Mouse (Mus musculus): Measurements from ENCODE around the gene Nmnat3.

Nmnat3 gene

DNA sequence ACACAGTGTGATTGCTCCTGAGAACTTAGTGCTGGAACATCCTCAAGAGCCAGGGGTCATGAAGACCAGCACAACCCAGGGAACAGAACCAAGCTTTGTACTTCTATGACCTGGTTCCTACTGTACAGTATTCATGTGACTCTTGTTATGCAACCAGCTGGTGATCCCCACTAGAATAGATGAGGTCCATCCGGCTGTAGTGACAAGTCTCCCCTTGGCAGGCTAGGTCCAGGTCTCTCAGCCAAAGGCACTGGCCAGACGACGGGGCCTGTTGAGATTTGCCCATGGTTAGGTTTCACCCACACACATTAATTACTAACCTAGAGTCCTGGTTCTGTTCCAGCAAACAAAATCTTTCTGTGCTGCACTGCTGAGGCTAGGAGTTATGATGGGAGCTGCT, 131.1 kb downstream of the Nmnat3 start:
- no peak for DNase-seq (ENCODE audit: low read depth, low spot score)

DNA sequence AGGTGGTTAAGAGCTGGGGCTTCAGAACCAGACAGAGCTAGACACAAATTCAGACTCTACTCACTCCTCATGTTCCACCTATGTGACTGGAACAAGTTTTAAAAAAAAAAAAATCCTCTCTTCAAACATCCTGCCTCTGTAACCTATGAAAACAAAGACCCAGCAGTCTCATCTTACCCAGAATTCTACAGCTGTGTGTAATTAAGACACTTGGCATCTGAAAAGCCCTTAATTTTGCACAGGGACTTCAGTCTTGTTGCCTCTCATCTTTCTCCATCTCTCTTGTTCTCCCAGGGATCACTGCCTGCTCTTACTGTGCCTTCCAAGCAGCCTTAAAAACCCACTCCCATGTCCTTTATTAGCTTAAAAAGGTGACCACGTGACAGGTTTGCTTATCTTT, 133.4 kb downstream of the Nmnat3 start:
- DNase-seq (ENCODE audit: low read depth, low spot score) = no peak

DNA sequence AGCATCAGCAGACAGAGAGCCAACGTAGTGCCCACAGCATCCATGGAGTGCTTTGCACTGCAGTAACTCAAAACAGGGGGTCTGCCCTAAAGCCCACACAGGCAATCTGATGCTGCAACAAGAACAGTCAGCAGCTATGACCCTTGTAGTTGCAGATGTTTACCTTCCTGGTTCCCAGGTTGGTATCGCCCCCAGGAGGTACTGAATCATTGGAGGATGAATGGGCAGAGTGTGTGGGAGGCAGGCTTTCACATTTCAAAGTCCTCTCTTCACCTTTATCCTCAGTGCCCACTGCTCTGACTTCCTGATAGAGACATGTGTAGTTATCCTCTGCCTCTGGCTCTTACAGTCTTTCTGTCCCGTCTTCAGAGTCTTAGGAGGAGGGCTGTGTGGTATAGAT, 134.7 kb downstream of the Nmnat3 start:
- DNase-seq (ENCODE audit: low read depth, low spot score) = no peak

DNA sequence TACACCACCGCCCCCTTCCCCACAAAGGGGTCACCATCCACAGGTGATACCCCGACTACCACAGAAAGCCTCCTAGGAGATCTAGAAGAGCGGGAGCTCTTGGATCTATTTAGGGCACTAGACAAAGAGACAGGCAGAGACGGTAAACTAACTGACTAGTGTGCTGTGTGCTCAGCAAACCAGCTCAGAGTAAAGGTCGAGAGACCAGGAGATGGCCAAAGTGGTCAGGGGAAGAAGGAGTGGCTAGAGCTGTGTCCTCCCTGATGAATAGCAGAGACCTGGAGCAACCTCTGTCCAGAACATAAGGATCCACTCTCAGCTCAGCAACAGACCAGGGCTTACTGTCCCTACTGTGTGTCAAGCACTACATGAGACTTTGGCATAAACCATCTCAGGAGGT, 135.4 kb downstream of the Nmnat3 start, which contains the start of gene Rbp1:
Gene Rbp1 (plus strand): TSS at position 306 of the 400 bp plus-strand sequence.
- no peak for DNase-seq (ENCODE audit: low read depth, low spot score)

DNA sequence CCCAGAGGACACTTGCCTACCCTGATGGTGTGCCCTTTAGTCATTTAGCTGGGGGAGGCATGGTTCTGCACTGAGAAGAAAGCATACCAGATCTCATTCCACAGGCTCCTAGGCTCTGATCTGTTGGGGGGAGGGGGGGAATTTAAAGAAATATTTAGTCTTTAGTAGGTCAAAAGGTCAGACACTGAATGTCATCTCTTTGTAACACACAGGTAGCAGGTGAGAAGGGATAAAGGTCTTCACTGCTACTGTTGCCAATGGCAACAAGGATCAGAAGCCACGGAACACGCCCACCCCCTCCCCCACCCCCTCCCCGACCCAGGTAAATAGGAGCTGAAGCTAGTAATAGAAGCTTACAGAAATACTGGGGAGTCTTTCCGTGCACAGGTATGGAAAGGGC, 136.5 kb downstream of the Nmnat3 start:
- DNase-seq (ENCODE audit: low read depth, low spot score) = no peak

DNA sequence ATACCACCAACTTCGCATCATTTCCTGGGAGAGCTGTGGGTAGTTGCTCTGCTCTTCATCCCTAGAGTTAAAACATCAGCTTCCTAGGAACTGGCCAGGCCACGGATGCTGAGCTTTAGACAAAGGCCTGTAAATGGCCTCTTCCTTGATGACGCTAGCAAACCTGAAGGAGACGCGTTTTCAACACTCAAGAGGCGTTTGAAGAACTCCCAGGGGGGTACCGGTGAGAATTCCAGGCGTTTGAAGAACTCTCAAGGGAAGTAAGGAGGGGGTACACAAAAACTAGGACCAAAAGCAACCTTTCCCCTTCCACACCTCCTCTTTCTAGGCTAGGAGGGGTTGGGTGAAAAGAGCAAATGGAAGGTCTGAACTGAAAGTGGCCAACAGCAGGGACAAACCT, 137.1 kb downstream of the Nmnat3 start:
- no peak for DNase-seq (ENCODE audit: low read depth, low spot score)

DNA sequence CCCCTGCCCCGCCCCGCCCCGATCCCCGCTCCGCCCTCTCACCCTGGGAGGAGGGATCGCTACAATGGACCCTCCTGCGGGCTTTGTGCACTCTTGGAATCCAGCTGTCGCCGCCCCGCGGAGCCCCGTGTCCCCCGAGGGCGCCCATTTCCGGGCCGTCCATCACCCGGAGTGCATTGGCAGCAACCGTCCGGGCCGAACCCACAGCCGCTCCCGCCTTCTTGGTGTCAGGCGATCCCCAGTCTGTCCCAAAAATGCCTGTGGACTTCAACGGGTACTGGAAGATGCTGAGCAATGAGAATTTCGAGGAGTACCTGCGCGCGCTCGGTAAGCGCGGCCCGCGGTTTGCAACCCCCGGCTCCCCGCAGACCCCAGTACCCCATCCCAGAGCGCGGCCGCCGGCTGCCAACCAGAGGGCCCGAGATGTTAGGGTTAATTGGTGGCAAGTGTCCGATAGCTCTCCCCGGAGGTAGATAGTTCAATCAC, 137.5 kb downstream of the Nmnat3 start:
- no peak for DNase-seq (ENCODE audit: low read depth, low spot score)

DNA sequence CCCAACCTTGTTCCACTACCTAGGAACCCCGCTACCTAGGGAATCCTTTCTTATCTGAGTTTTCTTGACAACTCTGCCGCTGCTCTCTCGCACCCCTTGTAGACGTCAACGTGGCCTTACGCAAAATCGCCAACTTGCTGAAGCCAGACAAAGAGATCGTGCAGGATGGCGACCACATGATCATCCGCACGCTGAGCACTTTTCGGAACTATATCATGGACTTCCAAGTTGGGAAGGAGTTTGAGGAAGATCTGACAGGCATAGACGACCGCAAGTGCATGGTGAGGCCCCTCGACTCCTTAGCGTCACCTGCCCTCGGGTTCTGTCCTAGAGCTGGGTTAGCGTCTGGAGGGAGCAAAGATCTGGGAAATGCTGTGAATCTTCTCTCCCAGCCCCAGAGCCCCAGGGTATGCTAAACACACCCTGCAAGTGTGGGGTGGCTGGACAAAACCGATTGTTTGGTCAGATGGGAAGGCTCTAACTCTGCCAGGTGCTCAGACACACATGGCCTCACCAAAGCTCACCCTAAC, 138.2 kb downstream of the Nmnat3 start:
- DNase-seq (ENCODE audit: low read depth, low spot score) = no peak

DNA sequence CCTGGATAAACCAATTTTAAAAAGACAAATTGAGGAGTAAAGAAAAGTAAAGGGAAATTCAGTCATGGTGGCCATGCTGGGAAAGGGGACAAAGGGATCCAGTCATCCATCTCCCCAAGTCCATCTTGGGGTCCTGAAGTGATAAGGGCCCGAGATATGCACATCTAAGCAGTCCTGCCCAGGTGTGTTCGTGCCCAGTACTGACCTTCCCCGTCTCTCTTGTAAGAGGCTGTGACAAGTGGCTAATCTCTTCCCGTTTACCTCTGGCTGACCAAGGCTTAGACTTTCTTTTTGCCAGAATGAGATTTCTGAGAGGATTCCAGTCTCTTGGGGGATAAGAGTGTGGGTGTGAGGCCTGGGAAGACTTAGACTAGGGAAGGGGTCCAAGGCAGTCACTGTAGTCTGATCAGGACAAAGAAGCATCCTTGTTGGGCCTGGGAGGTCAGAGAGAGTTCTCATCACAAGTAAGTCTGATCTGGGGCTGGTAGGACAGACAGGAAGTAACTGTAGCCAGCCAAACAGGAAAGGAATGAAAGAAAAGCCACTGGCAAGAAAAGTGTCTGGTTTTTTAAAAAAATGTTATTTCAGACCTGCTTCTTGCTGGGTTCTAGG, 140.8 kb downstream of the Nmnat3 start:
- no peak for DNase-seq (ENCODE audit: low read depth, low spot score)

DNA sequence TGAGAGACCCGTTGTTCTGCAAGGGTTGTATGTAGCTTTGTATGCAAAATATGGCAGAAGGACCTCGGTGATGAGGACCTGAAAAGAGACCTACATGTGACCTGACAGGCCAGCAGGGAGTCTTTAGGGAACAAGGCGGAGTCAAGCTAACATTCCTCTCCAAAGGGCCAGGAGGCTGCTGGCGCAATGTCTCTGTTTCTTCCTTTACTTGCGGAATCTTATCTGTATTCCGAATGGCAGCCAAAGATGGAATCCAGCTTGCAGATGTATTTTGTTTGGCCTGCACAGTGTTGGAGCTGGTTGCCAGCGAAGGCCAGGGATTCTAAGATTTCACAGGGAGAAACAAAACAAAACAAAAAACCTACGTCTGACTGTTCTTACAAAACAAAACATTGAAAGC, 141.5 kb downstream of the Nmnat3 start:
- no peak for DNase-seq (ENCODE audit: low read depth, low spot score)

DNA sequence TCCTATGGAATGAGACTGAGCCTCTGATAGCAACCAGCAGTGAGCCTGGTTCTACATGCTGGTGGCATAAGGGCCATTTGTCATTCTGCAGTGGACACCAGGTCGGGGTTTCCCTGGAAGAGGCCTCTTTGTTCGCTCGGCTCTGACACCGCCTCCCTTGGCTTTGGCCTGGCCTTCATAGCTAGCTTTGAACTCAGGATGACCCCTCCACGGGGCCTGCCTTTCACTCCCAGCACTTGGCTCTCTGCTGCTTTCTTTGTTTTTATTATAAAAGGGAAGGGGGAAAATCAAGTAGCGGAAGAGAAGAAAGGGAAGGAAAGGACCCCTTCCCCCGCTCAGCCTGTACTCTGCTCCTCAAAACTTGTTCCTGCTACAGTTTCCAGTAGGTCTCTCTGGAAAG, 142.6 kb downstream of the Nmnat3 start:
- DNase-seq (ENCODE audit: low read depth, low spot score) = no peak

DNA sequence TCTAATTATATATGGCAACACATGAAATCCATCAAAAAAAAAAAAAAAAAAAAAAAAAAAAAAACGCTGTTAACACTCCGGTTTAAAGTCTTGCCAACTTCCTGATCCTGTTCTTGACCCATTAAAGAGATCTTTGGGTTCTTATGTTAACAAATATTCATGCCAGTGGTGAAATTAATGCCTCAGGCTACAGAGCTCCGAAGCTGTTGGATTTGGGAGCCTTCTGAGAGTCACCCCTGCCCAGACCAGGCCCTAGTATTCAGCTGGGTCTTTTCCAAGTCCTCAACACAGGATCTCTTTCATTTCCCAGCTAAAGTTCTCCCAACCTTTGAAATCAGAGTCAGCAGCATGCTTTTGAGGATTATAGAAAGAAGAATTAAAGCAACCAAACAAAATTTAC, 143.3 kb downstream of the Nmnat3 start:
- DNase-seq (ENCODE audit: low read depth, low spot score) = no peak

DNA sequence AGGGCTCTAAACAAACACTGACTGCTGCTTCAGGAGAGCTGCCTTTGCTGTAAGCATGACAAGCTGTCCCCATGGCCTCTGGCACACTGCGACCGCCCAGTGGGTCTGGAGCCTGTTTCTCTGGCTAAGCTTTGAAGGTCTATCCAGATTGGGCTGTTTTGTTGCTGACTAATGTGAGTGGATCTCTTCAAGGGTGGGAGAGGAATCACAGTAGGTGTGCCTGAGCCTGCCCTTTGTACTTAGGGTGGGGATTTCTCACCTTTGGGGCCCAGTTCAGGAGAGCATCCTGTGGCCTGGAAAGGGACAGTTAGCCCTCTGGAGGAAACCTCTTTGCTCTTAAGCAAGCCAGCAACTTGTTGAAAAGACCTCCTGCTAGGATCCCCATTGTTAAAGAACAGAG, 145.8 kb downstream of the Nmnat3 start:
- DNase-seq (ENCODE audit: low read depth, low spot score) = no peak

DNA sequence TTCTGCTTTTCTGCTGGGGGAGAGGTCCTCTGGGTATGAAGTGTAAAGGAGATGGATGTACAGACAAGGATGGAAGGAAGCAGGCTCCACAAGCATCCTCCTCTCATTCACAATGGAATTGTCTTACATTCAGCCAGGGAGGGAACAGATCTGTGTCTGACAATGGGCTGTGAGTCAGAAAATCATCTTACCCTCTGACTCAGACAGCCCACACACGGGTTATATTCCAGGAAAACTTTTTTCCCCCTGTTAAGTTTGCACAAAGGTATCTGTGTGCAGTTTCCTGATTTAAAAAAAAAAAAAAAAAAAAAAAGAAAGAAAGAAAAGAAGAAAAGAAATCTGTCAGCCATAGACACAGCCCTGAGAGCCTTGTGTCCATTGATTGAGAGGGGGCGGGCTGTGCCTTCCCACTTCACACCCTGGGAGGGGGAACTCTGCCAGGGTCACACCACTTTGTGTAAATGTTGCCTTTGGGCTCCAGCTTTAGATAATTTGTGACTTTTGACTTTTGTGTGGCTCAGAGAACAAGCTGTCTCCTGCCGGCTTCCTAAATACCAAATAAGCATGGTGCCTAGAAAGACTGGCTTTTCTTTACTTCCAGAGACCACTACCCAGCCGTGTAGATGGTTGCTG, 146.8 kb downstream of the Nmnat3 start:
- DNase-seq (ENCODE audit: low read depth, low spot score) = no peak

DNA sequence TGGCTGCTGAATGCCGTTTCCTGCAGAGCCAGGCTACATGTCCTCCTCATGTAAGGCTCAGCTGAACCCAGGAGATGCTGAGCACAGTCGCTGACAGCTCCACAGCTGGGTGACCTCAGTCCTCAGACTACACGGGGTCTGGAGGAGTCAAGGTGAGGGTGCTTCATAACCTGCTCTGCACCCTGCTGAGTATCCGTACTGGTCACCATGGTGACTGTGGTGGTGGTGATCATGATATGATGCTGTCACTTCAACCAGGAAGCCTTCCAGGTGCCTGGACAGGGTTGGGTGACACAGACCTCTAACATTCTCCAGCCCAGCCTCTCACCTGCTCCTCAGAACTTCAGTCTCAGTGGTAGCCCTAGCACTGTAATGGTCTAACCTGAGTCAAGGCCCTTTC, 150.6 kb downstream of the Nmnat3 start:
- no peak for DNase-seq (ENCODE audit: low read depth, low spot score)

DNA sequence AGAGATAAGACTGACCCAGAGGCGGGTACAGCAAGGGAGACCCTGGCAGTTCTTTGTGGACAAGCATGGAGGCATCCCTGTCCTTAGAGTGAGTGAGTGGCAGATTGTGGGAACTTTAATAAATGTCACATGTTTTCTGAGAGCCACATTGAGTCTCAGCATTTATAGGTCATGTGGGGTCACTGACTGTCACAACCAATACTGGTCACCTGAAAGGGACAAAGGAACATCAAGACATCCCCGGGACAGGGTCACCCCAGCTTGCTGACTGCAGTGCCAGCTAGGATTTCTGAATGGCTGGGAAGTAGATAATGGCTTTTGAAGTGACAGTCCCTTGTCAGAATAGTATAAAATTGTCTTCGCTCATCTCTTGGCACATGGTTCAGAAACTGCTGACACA, 151.9 kb downstream of the Nmnat3 start:
- no peak for DNase-seq (ENCODE audit: low read depth, low spot score)

DNA sequence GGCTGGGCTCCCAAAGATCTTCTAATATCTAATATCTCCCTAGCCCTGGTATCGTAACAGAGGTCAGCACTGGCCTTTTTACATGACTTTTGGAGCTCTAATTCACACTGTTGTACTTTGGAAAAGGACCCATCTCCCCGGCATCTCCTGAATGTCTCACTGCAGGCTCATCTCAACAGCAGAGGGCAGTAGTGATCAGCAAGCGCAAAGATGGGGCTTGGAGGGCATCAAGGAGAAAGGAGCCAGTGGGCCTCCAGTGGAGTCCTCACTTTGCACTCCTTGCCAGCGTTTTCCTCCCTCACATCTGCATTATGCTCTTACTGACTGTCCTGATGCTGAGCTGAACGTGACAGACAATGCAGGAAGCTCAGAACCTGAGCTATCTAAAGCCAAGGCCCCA, 155.4 kb downstream of the Nmnat3 start:
- no peak for DNase-seq (ENCODE audit: low read depth, low spot score)

DNA sequence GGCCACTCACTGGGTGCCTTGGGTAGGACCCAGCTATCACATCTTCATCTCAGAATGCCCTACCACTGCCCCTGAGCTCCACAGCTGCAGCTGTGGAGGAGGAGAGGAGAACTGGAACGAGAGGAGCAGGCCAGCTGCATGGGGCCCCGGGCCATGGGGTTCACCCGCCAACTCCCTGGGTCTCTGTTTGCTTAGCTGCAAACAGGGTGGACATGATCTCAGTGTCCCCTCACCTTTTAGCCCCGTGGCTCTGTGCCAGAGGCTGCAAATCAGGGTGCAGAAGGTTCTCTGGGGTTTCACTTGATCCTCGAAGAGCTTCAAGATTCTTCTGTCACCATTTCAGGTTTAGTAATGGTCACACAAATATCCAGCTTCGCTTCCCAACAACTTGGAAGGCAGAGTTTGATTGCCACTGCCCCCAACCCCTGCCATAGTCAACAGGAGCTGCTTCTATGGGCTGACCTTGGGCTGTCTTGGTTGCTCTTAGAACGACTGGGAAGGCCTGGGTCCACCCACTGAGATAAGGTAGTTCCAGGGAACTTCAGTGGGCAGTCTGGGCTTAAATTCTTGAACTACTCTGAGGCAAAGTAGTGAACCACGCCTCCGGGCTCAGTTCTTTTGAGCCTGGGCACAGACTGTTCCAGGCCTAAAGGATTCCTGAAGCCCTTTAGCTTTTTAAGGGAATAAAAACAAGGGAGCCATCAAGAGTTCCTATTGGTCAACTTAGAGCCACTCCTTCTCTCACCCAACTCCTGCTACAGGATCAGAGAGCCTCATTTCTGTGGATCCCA, 158.3 kb downstream of the Nmnat3 start:
- DNase-seq (ENCODE audit: low read depth, low spot score) = no peak

DNA sequence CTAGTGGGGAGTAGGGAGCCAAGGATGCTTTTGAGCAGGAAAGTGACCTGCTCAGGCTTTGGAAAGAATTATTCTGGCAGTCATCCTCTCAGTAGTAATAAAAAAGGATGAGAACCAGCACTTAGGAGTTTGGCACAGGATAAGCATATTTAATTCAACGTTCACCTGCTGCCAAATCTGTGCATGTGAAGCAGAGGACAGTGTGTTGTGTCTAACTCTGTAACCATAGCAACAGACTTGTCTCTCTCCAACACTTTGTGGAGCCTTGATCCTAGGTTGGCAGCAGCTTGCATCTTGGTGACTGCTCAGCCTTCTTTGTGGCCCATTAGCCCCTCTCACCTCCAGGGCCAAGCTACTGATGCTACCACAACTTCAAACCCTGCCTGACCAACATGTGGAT, 163.7 kb downstream of the Nmnat3 start:
- no peak for DNase-seq (ENCODE audit: low read depth, low spot score)

DNA sequence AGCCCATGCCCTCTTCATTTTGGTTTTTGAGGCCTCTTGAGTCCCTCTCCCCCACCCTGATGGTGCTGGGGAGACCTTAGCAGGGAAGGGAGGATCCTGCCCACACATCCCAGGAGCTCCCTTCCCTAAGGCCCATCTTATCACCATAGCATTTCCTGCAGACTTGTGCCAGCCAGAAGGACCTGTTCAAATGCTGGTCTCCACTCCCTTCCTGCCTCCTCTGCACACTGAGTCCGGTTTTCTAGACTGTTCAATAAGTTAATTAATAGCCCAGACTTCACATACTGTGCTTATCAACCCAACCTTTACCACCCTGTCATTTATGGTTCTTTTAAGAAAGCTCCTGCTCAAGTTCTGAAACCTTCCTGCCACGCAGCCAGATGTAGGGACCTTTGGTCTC, 179.5 kb downstream of the Nmnat3 start:
- no peak for DNase-seq (ENCODE audit: low read depth, low spot score)
